Mouse (Mus musculus) bone marrow macrophage, adult 2 months (primary cell): ENCODE measurements around the gene Gnb3. TPM values are rescaled to one million over a fixed set of nuclear protein-coding genes. Genes with fewer than 3 reads are reported as not detected.
"Not testable (repeated sequence)": the region's sequence is repeated elsewhere in the genome, so short reads cannot be mapped to it uniquely, and the experiment has no call there.

Source experiments
- H3K27ac ChIP-seq: 2 replicates; pipeline ENCODE4 v1.5.1; 2012; ENCODE audit warnings: low read depth, low read length; ENCODE audit not compliant: insufficient read depth
- H3K4me1 ChIP-seq: 2 replicates; pipeline ENCODE4 v1.6.1; 2012; ENCODE audit warnings: low read length; ENCODE audit not compliant: control insufficient read depth, insufficient read depth
- H3K4me3 ChIP-seq: 2 replicates; pipeline ENCODE4 v1.5.1; 2012; ENCODE audit warnings: mild to moderate bottlenecking, low read length, moderate library complexity; ENCODE audit not compliant: insufficient read depth
- CTCF ChIP-seq: IDR thresholded peaks from 2 replicates; pipeline ENCODE4 v1.5.1; 2012; ENCODE audit warnings: low read depth, mild to moderate bottlenecking, low read length, moderate library complexity
- POLR2A ChIP-seq: IDR thresholded peaks from 2 replicates; pipeline ENCODE4 v1.6.1; 2012; ENCODE audit warnings: mild to moderate bottlenecking, low read depth, low read length, borderline replicate concordance
- polyA plus RNA-seq: library from polyadenylated mRNA; stranded (reverse); fragments of >200 nt; gene quantifications from 2 replicates; pipeline ENCODE4 v1.2.4, GENCODE M21; 2012; ENCODE audit not compliant: missing spikeins, insufficient read depth, insufficient read length

Gene Gnb3
- polyA plus RNA-seq, 1 experiment, result not detected

- H3K4me1 ChIP-seq, result peaks cover 26% of the 10 kb centered on the region
- no peak overlapping the region for H3K27ac ChIP-seq
- H3K4me3 ChIP-seq, result no peak overlapping the region
- no peak for TF ChIP-seq CTCF
- TF ChIP-seq POLR2A, result no peak
Measured at GRCm38 (mm10) chr6:124817125-124817524, 22.9 kb downstream of the Gnb3 start.

GRCm38 (mm10) chr6:124816611-124817010 is 23.5 kb downstream of the Gnb3 start:
- TF ChIP-seq CTCF (no peak), POLR2A (no peak)
- Histone ChIP-seq H3K27ac (no peak overlapping the region), H3K4me1 (peaks cover 31% of the 10 kb centered on the region), H3K4me3 (no peak overlapping the region)

GRCm38 (mm10) chr6:124814858-124815774 is 25.0 kb downstream of the Gnb3 start:
- Histone ChIP-seq H3K4me1 (peaks cover 35% of the 10 kb centered on the region), H3K4me3 (no peak overlapping the region), H3K27ac (no peak overlapping the region)
- TF ChIP-seq POLR2A, result no peak
- TF ChIP-seq CTCF, result no peak

- peak overlapping the region; percentile 18; the same call in 1 of the 2 replicates for H3K4me3 ChIP-seq
- TF ChIP-seq POLR2A, result no peak
- TF ChIP-seq CTCF, result no peak
- H3K4me1 ChIP-seq, result peaks cover 37% of the 10 kb centered on the region
- H3K27ac ChIP-seq, result no peak overlapping the region
Measured at GRCm38 (mm10) chr6:124814448-124814847, 25.6 kb downstream of the Gnb3 start.

GRCm38 (mm10) chr6:124813933-124814332 is 26.1 kb downstream of the Gnb3 start, which contains the start of gene Tpi1:
Gene Tpi1, minus strand, starts transcription at chr6:124814296.
- H3K4me3 ChIP-seq, result peak within 1 kb of the TSS; percentile 75
- H3K4me1 ChIP-seq, result peaks cover 37% of the 10 kb centered on the region
- TF ChIP-seq POLR2A, result peak; percentile 90; the same call in 1 of the 2 replicates
- no peak for TF ChIP-seq CTCF
- peak within 1 kb of the TSS; percentile 76 for H3K27ac ChIP-seq

GRCm38 (mm10) chr6:124813496-124813895 is 26.6 kb downstream of the Gnb3 start:
- Histone ChIP-seq H3K27ac (peak overlapping the region; percentile 76), H3K4me3 (peak overlapping the region; percentile 75), H3K4me1 (peaks cover 33% of the 10 kb centered on the region)
- TF ChIP-seq POLR2A, result no peak
- no peak for TF ChIP-seq CTCF

GRCm38 (mm10) chr6:124812848-124813247 is 27.2 kb downstream of the Gnb3 start:
- Histone ChIP-seq H3K27ac (peak overlapping the region; percentile 76), H3K4me3 (peak overlapping the region; percentile 75)

GRCm38 (mm10) chr6:124811701-124812560 is 28.1 kb downstream of the Gnb3 start:
- Histone ChIP-seq H3K4me3 (peak overlapping the region; percentile 75), H3K27ac (0 out of 2 replicates have a peak overlapping the region, but pooled peaks have one; percentile 4), H3K4me1 (peaks cover 33% of the 10 kb centered on the region)
- TF ChIP-seq CTCF (no peak), POLR2A (no peak)

More at GRCm38 (mm10) chr6:124812848-124813247, 27.2 kb downstream of the Gnb3 start:
- H3K4me1 ChIP-seq, result peaks cover 33% of the 10 kb centered on the region
- TF ChIP-seq CTCF (no peak), POLR2A (no peak)

- Histone ChIP-seq H3K27ac (no peak overlapping the region), H3K4me3 (no peak overlapping the region), H3K4me1 (peaks cover 39% of the 10 kb centered on the region)
- TF ChIP-seq CTCF (no peak), POLR2A (no peak)
Measured at GRCm38 (mm10) chr6:124811403-124811665, 28.7 kb downstream of the Gnb3 start.

GRCm38 (mm10) chr6:124810566-124811402 is 29.3 kb downstream of the Gnb3 start:
- H3K27ac ChIP-seq, H3K4me3 ChIP-seq: not testable (repeated sequence)
- H3K4me1 ChIP-seq, result peaks cover 40% of the 10 kb centered on the region
